Mouse (Mus musculus): ENCODE data around the gene Fam83g.

The Fam83g gene

DNA sequence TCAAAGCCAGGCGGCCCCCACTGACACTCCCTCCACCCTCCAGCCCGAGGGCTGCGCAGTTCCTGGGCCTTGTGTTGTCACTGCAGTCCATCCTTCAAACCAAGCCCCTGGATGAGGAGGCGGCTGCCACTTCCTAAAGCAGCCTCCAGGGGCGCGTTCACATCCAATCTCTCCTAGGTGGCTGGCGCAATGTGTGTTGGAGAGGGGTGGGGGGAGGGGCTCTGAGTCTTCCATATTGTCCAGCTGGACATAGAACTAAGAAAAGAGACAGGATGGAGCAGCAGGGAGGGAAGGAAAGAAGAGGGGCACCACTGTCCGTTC, 9.1 kb upstream of the Fam83g start:
- DNase-seq: peak in 1 of 2 experiments; percentile 64

GRCm38 (mm10) chr11:61675332-61675731, 8.6 kb upstream of the Fam83g start:
- DNase-seq: no peak

GRCm38 (mm10) chr11:61676216-61676854, 7.6 kb upstream of the Fam83g start:
- DNase-seq: no peak

DNA sequence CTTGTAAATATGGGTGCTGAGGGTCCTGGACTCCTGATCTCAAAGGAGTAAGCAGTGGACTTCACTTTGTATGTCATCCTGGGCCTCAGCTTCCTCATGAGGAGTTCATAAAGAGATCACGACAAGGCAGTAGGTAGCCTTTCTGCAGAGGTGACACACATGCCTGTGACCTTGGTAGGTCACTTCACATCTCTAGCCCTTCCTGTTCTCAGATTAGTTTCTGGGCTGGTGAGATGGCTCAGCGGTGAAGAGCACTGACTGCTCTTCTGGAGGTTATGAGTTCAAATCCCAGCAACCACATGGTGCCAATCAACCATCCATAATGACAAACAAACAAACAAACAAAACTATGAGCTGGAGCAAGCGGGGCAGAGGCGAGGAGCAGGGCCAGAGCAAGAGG, 6.2 kb upstream of the Fam83g start:
- DNase-seq: no peak

DNA sequence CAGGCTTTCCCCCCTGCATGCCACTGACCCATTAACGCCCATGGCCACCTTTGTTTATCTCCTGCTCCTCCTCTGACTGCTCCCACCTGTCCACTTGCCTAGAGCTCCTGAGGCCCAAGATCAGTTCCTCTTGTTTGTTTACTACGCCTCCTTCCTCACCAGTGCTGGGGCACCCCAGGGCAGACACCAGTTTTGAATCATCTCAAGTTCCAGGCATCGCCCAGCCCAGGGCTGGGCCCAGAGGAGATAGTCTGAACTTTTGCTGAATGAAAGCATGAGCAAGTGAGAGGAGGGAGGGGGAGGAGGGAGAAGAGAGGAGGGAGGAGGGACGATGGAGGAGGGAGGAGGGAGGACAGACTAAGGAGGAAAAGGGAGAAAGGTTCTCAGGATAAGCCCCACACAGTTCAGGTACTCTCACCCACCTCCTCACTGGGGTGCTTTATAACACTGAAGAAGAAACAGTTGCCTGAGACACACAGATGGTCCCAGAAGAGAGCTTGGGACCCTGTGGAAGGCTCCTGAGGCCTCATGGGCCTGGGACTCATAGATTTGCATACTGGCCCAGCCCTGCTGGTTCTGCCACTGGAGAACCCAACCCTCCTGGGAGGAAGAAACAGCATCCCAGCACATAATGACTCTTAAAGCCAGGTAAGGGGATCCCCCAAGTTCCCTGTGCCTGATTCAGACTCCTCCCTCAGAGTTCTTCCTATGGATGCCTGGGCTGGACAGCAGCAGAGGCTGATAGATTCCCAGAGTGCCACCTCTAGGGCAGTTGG, 4.6 kb upstream of the Fam83g start:
- no peak for DNase-seq

DNA sequence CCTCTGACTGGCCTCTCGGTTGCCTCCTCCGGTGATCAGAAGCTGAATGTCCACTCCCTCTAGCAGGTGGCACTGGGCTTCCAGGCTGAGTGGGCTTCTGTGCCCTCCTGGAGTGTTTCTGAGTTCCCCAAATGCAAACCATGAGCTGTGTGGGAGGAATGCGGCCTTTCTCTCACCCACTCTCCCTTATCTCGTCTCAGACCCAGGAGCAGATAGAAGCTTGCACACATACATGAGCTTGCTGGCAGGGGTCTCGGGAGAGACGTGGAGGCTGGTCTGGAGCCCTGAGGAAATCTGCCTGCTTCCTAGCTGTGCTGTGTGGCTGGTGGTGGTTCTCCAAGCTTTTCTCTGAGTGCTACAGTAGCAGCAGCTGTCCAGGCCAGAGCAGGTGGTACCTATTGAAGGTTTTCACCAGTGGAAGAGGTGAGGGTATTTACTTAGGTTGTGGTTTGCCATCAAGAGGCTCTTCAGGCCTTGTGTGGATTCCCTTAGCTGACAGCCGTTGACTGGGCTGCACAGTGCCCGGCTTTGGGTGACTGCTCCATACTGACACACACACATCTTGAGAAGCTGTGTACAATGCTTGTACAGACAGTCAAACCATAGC, 1.3 kb downstream of the Fam83g start:
- DNase-seq: no peak

- no peak for DNase-seq
These were observed 2.2 kb downstream of the Fam83g start for GRCm38 (mm10) chr11:61686141-61686540.

DNA sequence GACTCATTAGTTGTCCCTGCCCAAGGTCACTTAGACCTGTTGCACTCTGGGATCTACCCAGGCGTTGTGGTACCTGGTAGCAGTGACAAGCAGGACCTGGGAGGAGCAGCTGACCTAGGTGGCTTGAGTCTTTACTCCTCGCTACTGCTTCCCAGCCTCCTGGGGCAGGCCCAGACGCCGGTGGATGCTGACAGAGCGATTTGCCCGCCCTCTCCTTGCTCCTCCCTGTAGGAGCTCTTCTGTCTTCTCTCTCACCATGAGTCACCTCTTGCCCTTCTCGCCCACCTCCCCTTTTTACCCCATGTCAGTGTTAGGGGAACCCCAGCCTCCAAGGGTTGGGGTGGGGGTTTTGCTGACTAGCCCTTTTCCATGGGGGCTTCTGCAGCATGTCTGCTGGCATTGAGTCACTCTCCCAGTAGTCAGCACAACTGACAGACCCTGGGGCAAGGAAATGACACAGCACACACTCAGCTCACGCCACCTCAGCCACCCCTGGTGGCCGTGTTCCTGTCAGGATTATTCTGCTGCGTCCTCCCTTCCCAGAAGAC, 3.1 kb downstream of the Fam83g start:
- DNase-seq: no peak

DNA sequence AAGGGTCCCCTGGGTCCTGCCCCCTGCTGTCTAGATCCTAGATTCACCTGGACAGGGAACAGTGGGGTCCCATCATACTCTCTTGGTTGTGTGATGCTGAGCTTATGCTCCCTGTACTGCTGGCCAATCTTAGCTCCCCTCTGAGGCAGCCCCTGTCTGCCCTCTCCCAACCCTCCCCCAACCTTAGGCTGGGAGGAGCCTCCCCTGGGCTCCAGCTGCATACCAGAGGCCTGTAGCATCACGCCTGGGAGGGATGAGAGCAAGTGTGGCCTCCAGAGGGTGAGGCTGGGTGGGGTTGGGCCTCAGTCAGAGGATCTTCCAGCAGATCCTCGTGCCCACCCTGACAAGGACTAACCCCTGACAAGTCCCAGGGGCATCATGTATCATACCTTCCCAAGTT, 3.7 kb downstream of the Fam83g start:
- DNase-seq: no peak

DNA sequence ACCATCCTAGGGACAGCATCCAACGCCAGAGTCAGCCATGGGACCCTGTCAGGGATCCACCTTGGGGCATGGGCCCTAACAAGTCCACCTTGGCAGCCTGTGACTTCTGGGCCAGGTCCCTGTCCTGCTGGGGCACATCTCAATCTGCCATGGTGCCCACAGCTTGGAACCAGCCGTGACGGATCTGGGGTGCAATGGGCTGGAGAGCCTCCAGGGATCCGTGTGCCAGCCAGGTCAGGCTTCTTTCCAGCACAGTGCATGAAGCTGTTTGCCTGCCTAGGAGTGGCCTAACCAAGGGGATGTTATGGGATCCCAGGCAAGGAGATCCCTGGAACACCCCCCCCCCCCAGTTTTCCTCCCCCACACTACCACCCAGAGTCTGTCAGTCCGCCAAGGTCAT, 9.1 kb downstream of the Fam83g start:
- peak; percentile 69 to 70 for DNase-seq

GRCm38 (mm10) chr11:61698852-61699251, 15.0 kb downstream of the Fam83g start:
- no peak for DNase-seq

- DNase-seq: no peak
These were observed 15.6 kb downstream of the Fam83g start for GRCm38 (mm10) chr11:61699460-61699859.

DNA sequence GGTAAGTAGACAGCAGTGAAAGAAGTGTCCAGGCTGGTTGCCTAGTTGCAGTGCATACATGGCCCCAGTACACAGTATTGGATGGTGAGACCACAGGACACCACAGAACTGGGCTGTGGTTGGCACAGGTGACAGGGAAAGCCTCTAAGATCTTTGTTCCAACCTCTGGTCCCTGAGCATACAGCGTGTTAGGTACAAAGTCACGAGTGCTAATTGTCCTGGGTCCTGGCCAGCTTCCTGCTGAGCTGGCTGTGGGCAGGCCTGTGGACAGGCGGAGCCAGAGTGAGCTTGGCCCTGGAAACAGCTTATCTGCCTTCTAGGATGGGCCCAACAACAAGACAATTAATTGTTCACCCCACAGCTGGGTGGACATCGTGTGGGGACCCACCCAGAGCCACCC, 16.0 kb downstream of the Fam83g start:
- DNase-seq: peak; percentile 75 to 85

- no peak for DNase-seq
These were observed 17.8 kb downstream of the Fam83g start for GRCm38 (mm10) chr11:61701696-61702095.

DNA sequence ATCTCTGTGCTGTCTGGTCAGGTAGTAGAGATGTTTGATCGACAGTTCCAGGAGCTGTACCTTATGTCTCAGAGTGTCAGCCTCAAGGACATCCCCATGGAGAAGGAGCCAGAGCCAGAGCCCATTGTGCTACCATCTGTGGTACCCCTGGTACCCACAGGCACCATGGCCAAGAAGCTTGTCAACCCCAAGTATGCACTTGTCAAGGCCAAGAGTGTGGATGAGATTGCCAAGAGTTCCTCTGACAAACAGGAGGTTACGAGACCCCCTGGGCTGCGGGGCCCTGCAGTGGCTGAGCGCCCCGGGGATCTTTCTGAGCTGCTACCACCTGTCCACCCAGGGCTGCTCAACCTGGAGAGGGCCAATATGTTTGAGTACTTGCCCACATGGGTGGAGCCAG, 18.6 kb downstream of the Fam83g start:
- peak; percentile 57 to 73 for DNase-seq

DNA sequence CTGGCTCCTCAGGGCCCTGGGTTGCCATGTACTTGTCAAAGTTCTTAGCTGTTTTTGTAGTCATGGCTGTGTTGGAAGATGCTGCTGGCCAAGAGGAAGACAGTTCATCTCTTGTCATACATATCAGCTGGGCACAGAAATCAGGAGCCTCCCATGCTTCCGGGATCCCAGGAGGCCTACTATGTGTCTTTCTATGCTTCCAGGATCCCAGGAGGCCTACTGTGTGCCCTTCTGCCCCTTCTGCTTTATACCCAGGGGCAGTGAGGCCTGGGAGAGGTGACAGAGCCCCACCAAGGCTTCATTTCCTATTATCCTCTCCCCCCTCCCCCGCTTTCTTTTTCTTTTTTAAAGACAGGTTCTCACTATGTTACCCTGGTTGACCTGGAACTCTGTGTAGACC, 21.7 kb downstream of the Fam83g start:
- no peak for DNase-seq

DNA sequence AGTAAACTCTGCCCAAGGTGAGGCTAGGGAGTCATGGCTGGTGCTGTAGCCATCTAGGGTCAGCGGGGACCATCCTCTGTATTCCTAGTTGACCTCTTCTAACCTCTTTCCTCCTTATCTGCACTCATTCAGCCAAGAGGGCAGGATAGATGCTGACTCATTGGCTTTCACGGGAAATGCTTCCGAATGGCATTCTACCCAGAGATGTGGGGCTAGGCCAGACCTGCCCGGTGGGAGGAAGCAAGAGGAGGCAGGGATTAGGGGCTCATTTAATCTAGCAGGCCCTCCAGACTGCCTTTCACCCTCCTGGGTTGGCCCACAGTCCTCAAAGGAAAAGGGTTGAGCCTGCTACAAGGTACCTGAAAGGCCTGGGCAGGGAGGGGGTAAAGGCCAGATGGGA, 22.3 kb downstream of the Fam83g start:
- no peak for DNase-seq

DNA sequence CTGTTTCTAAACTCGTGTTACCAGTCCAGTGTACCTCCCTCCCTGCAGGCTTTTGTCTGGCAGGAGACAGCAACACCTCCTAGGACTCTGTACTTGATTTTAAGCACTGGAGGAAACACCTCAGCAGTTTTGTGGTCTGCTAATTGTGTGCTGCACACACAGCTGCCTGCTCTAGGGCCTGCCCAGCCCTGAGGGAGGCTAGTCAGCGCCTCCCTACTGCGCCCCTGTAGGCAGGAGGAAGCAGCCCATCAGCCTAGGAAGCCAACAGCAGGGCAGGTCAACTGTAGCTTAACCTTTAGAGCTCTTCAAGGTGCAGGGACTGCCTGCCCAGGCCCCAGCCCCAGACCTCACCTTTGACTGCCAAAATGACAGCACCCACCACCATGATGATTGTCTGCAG, 25.0 kb downstream of the Fam83g start:
- no peak for DNase-seq

GRCm38 (mm10) chr11:61713157-61713855, 29.4 kb downstream of the Fam83g start:
- no peak for DNase-seq

- DNase-seq: peak; percentile 88 to 91
These were observed 30.6 kb downstream of the Fam83g start for GRCm38 (mm10) chr11:61714346-61715117.

DNA sequence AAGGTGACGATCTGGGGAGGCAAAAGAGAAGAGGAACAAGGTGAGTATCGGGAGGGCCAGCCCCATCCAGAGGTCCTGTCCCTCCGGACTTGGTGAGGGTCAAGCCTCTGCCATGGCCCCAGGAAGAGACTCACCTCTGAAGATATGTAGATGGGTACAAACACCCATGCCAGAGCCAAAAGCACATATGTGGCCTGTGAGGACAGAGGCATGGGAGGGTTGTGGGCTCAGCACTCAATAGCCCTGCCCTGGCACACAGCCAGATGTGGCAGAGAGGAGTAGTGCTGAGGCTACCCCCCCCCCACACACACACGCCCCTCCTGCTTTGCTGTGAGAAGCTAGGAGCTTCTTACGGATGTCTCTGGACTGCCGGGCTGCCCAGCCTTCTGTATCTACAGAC, 31.2 kb downstream of the Fam83g start:
- peak in 1 of 2 experiments; percentile 51 for DNase-seq

DNA sequence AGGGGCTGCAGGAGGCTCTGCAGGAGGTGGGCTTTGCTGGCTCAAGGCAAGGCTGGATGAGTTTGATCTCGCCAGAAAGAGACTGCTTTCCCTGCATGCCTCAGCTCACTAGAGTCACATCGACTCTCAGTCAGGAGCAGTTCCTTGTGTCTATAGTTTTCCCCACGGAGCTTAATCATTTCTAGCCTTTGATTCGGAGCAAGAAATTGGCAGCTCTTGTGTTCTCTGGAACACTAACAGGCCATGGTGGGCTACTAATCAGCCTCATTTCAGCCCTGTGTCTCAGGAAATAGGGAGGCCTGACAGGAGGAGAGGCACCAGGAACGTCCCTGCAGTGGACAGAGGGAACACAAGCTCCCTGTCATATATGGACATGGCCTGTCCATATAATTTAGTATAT, 34.1 kb downstream of the Fam83g start:
- DNase-seq: no peak

DNA sequence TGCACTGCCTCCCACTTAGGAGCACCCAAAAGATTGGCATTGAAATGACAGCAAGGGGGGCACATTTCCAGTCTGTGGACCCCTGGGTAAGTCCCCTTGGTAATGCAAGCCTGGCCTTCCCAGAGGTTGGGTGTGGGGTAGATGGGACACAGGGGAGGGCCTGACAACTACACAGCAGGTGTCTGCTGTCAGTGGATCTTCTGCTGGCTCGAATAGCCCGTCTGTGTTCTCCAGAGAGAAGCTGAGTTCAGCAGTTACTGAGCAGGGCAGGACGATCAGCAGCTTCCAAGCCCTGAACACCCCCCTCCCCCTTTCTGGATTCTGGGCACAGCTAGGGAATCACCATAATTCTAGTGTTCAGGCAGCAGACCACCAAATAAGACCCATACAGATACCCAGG, 35.5 kb downstream of the Fam83g start:
- no peak for DNase-seq
